Mouse (Mus musculus) midbrain, postnatal 0 days (tissue): ENCODE data around the gene C130032M10Rik. TPM values are rescaled to one million over a fixed set of nuclear protein-coding genes. Genes with fewer than 3 reads are reported as not detected.

Experiments used
- ATAC-seq: fragments of 200-750 bp; cut with Nextera tagmentation; 2 replicates; pipeline ENCODE4 v1.8.0; 2017; ENCODE audit warnings: moderate number of reproducible peaks, mild to moderate bottlenecking, moderate TSS enrichment, moderate library complexity; ENCODE audit not compliant: low FRiP score
- DNase-seq: peaks from one replicate; pipeline ENCODE4 v3.0.0-alpha.2; 2015; ENCODE audit warnings: low spot score
- H3K27ac ChIP-seq: fragments of 300-500 bp; sonication (generic); 2 replicates; pipeline ENCODE4 v1.5.1; 2014; ENCODE audit warnings: low read depth, mild to moderate bottlenecking, low read length, mixed read lengths
- H3K27me3 ChIP-seq: fragments of 300-500 bp; sonication (generic); 2 replicates; pipeline ENCODE4 v1.6.1; 2014; ENCODE audit warnings: low read length, control low read depth, mixed read lengths; ENCODE audit not compliant: insufficient read depth
- H3K36me3 ChIP-seq: fragments of 300-500 bp; sonication (generic); 2 replicates; pipeline ENCODE4 v1.6.1; 2014; ENCODE audit warnings: low read length, control low read depth, mixed read lengths; ENCODE audit not compliant: insufficient read depth
- H3K4me1 ChIP-seq: fragments of 300-500 bp; sonication (generic); 2 replicates; pipeline ENCODE4 v1.6.1; 2014; ENCODE audit warnings: mild to moderate bottlenecking, control low read depth, antibody characterized with exemption, low read length, mixed read lengths; ENCODE audit not compliant: insufficient read depth
- H3K4me2 ChIP-seq: fragments of 300-500 bp; sonication (generic); 2 replicates; pipeline ENCODE4 v1.6.1; 2014; ENCODE audit warnings: low read depth, mild to moderate bottlenecking, low read length, mixed read lengths; ENCODE audit not compliant: poor library complexity, severe bottlenecking
- H3K4me3 ChIP-seq: fragments of 300-500 bp; sonication (generic); 2 replicates; pipeline ENCODE4 v1.5.1; 2014; ENCODE audit warnings: low read depth, mild to moderate bottlenecking, low read length, moderate library complexity
- H3K9ac ChIP-seq: fragments of 300-500 bp; sonication (generic); replicated peaks from 2 replicates; pipeline ENCODE4 v1.6.1; 2014; ENCODE audit warnings: mild to moderate bottlenecking, low read length, moderate library complexity, mixed read lengths; ENCODE audit not compliant: poor library complexity, severe bottlenecking
- H3K9me3 ChIP-seq: fragments of 300-500 bp; sonication (generic); 2 replicates; pipeline ENCODE4 v1.6.1; 2016; ENCODE audit warnings: low read length, control low read depth
- CTCF ChIP-seq: IDR thresholded peaks from 2 replicates; pipeline ENCODE4 v1.5.1; 2016; ENCODE audit warnings: antibody characterized with exemption, mild to moderate bottlenecking
- WGBS: fragments of 180-500 bp; shearing (Covaris S2); extraction: QIAGEN DNeasy Blood & Tissue Kit; methylation state at CpG from one replicate; pipeline ENCODE4 v1.1.7; 2014; 5-methylcytosine and 5-hydroxymethylcytosine counted together
- polyA plus RNA-seq: library from polyadenylated mRNA; unstranded; fragments of >200 nt; fragmentation: Nextera tagmentation; extraction: Ambion mirVana; gene quantifications from 2 replicates; pipeline ENCODE4 v1.2.1, GENCODE M21; 2015
- total RNA-seq: library from RNA; depleted of rRNA; stranded (reverse); fragments of >200 nt; gene quantifications from 2 replicates; pipeline ENCODE4 v1.2.3, GENCODE M21; 2014

The C130032M10Rik gene
- total and polyA plus RNA-seq, 2 experiments from 2014 or later: not detected

DNA sequence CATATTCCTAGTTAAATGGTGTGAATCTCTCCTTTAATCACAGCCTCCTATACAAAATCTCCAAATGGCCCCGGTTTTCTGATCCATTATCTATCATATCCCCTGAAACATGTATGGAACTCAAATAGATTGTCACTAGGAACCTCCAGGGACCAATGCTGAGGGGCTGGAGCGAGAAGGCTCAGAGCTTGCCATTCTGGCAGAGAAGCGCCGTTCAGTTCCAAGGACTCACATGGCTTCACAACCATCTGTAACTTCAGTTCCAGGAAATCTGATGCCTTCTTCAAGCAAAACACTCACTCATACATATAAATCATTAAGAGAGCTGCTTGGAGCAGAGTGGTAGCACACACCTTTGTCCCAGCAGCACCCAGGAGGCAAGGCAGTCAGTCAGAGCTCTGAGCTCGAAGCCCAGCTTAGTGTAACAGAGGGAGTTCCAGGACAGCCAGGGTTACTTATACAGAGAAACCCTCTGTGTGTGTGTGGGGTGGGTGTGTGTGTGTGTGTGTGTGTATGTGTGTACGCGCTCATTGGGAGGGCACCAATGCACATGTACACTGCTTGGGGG lies 23.6 kb downstream of the C130032M10Rik start:
- no peak for ATAC-seq
- TF ChIP-seq CTCF: no peak
- Histone ChIP-seq H3K9me3 (no peaks in the 10 kb centered on the region), H3K4me3 (no peak overlapping the region), H3K27ac (no peak overlapping the region), H3K27me3 (no peaks in the 10 kb centered on the region), H3K4me1 (no peaks in the 10 kb centered on the region), H3K36me3 (no peaks in the 10 kb centered on the region), H3K4me2 (no peak overlapping the region), H3K9ac (no peak overlapping the region)
- 76% methylated on average over 7 of the region's 7 CpGs for WGBS
- DNase-seq: no peak

DNA sequence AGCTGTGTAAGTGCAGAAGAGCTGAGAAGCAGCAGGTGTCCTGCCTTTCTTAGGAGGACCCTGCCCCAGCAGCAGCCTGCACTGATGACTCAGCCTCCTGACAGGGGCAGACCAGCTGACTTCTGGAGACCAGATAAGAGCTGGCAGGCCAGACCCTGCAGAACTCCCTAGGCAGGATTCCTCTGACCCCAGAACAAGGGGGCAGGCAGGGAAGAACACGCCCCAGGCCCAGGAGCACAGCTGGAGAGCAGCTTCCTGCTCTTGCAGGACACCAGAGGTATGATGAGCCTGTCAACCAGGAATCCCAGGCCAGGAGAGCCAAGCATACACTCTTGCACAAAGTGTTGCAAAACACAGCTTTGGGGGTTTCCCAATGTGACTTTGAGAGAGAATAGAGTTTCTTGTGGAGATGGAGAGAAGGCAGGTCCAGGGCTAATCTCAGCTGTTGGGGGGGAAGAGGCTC lies 25.8 kb downstream of the C130032M10Rik start:
- Histone ChIP-seq H3K4me1 (no peaks in the 10 kb centered on the region), H3K27ac (no peak overlapping the region), H3K4me3 (no peak overlapping the region), H3K27me3 (no peaks in the 10 kb centered on the region), H3K9me3 (no peaks in the 10 kb centered on the region), H3K9ac (no peak overlapping the region), H3K36me3 (no peaks in the 10 kb centered on the region), H3K4me2 (no peak overlapping the region)
- DNase-seq (no peak), ATAC-seq (no peak)
- 41% methylated on average over 1 of the region's 1 CpGs for WGBS
- TF ChIP-seq CTCF: no peak

DNA sequence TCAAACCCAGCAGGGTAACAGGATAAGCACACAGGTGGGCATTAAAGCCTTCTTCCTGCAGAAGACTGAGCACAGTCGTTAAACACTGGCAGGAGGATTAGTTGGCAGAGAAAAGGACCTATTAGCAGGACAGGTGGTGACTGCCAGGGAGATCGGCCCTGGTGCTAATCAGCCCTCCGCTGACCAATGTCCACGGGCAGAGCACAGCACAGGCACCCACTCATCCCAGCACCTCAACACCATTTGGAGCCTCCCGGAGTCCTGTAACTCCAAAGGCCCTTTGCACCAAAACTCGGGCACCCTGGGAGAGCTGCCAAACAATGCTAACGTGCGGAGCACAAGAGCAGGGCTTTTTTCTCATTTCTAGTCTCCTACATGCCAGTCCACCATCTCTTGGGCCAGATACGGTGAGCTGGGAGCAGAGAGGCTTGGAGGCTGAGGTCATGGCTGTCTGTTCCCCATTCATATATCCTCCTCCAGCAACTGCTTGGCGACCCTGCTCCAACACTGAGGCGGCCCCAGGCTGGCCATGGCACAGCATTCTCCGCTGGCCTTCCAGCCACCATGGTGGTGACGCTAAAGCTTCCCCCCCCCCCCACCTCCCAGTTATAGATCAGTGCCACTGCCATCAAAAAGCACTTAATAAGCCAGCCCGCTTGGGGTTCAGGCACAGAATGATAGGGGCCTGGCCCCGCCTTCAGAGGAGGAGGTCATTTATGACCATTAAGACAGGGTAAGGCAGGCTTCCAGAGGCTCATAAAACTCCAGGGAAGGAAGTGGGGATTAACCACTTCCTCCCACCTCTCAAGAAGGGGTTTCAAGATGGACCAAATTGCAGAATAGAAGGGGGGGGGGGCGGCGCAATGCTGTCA lies 28.6 kb downstream of the C130032M10Rik start:
- TF ChIP-seq CTCF: no peak
- no peak overlapping the region for H3K9ac ChIP-seq
- H3K4me3 ChIP-seq: no peak overlapping the region
- H3K9me3 ChIP-seq: no peaks in the 10 kb centered on the region
- 62% methylated on average over 15 of the region's 17 CpGs for WGBS
- ATAC-seq (no peak), DNase-seq (no peak)
- H3K27ac ChIP-seq: no peak overlapping the region
- H3K36me3 ChIP-seq: no peaks in the 10 kb centered on the region
- H3K27me3 ChIP-seq: no peaks in the 10 kb centered on the region
- no peaks in the 10 kb centered on the region for H3K4me1 ChIP-seq
- H3K4me2 ChIP-seq: no peak overlapping the region

DNA sequence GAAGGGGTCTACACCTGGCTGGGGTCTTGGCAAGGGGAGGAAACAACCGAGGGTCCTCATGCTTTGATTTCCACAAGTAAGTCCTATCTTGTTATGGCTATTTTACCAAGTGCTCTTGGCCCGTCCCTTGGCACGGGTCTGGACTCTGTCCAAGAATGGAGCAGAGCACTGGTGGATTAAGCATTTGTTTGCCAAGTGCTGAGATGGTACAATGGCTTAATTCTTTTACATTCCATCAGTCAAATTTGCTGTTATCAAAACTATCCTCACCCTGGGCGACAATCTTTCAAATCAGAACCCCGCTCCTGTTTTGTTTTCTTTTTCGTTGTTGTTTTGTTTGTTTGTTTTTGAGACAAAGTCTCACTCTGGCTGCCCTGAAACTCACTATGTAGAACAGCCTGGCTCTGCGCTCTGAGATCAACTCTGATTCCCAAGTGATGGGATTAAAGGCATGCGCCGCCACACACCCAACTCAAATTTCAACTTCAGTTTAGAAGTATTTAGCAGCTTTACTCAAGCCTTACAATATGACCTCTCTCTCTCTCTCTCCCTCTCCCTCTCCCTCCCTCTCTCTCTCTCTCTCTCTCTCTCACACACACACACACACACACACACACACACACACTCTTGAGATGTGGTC lies 29.4 kb downstream of the C130032M10Rik start:
- TF ChIP-seq CTCF: no peak
- Histone ChIP-seq H3K4me1 (no peaks in the 10 kb centered on the region), H3K27me3 (no peaks in the 10 kb centered on the region), H3K9ac (no peak overlapping the region), H3K9me3 (no peaks in the 10 kb centered on the region), H3K4me3 (no peak overlapping the region), H3K4me2 (no peak overlapping the region), H3K36me3 (no peaks in the 10 kb centered on the region), H3K27ac (no peak overlapping the region)
- DNase-seq: peak; percentile 33
- whole genome bisulfite sequencing: 33% methylated on average over 9 of the region's 9 CpGs
- ATAC-seq: no peak

DNA sequence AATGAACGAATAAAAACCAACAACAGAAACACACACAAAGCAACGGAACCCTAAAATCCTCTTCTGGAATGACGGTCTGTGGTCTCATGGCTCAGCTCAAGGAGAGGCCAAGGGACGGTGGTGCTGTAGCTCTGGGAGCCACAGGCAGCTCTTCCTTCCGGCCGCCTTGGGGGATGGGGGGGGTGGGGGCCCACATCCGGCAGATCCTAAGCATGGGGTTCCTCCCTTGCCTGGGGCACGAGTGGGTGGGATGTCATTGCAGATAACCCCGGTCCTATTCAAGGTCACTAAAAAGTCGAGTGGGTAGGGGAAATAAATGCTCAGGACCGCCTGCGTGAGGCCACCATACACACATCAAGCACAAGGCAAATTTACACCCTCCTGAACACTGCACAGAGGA lies 31.3 kb downstream of the C130032M10Rik start:
- ATAC-seq (no peak), DNase-seq (no peak)
- Histone ChIP-seq H3K9ac (no peak overlapping the region), H3K36me3 (no peaks in the 10 kb centered on the region), H3K4me3 (no peak overlapping the region), H3K4me2 (no peak overlapping the region), H3K27ac (no peak overlapping the region), H3K9me3 (no peaks in the 10 kb centered on the region), H3K27me3 (no peaks in the 10 kb centered on the region), H3K4me1 (no peaks in the 10 kb centered on the region)
- 75% methylated on average over 12 of the region's 12 CpGs for WGBS
- TF ChIP-seq CTCF: no peak

DNA sequence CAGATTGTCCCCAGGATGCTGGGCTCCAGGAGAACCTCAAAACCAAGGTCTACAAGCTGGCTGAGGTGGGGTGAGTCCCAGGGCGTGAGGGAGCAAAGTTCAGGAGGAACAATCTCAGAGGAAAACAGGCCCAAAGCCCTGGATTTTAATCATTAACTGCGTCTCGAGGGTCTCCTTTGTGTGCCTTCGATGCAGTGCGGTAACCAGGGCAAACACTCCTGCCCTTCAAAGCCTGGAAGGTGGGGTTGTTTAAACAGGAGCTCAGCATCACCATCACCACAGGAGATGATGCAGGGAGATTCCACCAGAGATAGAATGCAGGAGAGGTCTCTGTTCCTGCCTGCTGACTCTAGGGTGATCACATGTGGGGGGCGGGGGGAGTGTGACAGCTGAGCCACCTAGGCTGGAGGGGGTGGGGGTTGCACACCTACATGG lies 32.2 kb downstream of the C130032M10Rik start:
- WGBS: 50% methylated on average over 6 of the region's 6 CpGs
- Histone ChIP-seq H3K27me3 (no peaks in the 10 kb centered on the region), H3K36me3 (no peaks in the 10 kb centered on the region), H3K27ac (no peak overlapping the region), H3K9me3 (no peaks in the 10 kb centered on the region), H3K4me2 (no peak overlapping the region), H3K9ac (no peak overlapping the region), H3K4me3 (no peak overlapping the region), H3K4me1 (no peaks in the 10 kb centered on the region)
- ATAC-seq (no peak), DNase-seq (no peak)
- TF ChIP-seq CTCF: no peak
